Mouse (Mus musculus) cerebellum, postnatal 4 days (tissue): ENCODE data around the gene Rab3ip.

Source experiments
- DNase-seq, 2 experiments: peaks; one replicate each; pipeline ENCODE4 v3.0.0; 2022; ENCODE audit warnings: low spot score in 2 of 2, mixed read lengths in 1 of 2

The Rab3ip gene

DNA sequence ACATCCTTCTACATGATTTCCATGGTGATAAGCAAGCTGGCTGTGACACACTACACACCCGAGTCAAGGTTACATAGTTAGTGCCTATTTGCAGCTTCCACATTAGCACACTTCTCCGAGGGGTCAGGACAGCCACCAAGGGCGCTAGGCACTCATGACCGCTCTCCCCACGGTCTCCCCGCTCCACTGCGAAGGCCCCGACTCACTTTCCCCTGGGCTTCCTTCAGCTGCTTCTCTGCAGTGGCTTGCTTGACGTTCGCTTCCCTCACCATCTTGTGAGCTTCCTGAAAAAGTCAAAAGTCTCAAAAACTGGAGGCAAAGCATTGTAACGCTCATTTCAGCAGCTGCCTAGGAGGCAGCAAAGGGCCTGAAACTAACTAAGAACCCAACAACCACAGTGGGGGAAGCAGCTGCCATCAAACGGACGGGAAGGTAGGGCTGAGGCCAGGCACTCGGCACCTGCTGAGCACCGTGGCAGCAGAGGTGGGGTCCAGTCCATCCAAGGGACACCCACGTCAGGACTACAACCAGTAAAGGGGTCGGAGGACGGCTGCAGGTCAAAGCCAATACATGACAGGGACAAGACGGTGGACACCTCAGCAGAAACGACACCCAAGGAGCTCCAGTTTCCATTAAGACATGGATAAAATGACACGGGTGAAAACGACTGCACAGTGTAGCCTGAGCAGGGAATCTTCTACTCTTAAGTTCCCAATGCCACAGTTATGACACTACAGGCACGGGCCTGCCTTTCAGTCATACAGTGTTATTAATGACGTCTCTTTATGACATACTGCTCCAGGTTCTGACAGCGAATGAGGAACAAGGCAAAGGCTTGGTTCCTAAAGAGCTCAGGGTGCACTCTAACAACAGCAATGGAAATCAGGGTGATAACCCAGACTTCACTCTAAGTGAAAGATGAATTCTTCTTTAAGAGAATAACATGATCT, 30.9 kb downstream of the Rab3ip start:
- DNase-seq = no peak

DNA sequence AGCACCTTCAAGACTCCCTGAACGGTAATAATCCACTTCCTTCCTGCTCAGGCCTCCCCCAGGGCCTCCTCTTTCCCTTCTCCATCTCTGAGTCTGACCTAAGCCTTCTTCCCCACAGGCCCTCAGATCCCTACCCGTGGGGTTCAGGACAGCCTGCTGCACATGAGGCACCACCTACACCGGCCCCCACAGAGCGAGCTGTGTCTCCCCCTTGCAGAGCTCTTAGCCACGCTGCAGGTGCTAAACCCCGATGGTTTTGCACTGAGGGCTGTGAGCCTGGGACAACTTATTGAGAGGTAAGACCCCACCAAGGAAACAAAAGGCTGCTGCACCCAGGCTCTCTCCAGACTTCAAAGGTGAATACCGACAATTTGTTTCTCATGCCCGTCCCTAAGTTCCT, 34.0 kb downstream of the Rab3ip start:
- no peak for DNase-seq

DNA sequence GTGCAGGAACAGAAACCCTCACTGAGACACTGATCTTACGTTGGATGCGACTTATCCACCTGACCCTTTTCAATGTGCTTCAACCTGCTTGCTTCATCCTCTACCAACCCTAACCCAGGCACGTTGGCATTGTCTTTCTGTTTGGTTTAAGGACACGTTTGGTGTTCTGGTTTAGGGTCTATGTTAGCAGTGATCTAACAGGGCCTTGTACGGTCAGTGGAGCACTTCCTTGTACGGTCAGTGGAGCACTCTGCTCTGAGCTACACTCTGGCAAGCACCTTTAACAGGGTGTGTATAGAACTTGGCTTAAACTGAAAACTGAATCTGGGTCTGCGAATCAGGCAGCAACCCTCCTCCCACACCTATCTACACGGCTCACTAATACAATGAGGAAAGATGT, 35.3 kb downstream of the Rab3ip start:
- DNase-seq = no peak

DNA sequence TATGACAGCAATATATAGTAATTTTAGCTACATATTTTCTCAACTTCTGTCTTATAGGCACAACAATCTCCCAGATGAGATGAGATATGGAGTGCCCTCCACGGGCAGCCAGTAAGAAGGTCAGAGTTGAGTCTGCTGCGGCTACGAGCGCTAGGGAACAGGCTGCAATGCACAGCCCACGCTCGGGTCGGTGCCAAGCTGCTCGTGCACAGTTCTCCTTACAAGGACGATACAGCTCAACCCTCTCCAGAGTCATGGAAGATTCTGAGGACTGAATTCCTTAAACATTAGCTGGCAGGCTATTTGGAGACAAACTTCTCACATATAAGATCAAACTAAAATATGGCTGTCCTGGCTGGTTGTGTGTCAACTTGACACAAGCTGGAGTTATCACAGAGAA, 36.0 kb downstream of the Rab3ip start:
- no peak for DNase-seq

DNA sequence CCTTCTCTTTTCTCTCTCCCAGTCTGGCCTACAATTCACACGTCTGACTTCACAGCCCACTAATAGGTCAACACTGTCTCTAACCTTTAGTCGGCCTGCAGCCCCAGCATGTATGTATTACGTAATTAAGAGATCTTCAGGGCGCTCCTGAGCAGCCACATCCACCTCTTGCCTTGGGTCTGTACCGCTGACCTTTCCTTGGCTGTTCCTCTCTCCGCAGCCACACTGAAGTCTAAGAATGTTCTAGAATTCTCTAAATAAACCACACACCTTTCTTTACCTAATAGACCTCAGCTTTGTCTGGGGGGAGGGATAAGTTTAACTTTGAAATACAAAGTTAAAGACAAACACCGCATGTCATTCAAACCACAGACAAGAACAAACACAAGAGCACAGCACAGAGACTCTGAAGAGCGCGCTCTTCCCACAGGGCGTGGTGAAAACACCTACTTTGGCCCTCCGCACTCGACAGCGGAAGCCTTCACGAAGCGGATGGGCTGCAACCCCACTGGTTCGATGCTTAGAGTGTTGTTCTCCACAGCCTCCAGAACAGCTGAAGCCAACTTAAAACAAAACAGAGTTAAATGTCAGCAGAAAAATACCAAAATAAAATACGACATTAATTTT, 36.8 kb downstream of the Rab3ip start:
- DNase-seq = no peak

DNA sequence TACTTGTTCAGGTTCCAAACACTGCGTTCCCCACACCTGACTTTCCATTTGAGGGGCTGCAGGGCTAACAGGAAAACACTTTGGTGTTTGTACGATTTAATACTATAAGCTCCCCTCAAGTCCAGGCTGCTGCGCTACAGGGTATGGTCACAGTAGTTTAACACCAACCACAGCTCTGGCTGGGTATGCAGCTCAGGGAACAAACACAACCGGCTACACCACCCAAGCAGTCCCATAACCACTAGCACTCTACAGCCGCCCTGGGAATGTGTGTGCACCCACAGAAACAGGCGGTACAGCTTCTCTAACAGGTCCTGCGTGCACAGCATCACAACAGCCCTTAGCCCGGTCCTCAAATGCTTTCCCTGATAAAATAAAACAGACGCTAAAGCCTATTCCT, 37.7 kb downstream of the Rab3ip start:
- DNase-seq = no peak

DNA sequence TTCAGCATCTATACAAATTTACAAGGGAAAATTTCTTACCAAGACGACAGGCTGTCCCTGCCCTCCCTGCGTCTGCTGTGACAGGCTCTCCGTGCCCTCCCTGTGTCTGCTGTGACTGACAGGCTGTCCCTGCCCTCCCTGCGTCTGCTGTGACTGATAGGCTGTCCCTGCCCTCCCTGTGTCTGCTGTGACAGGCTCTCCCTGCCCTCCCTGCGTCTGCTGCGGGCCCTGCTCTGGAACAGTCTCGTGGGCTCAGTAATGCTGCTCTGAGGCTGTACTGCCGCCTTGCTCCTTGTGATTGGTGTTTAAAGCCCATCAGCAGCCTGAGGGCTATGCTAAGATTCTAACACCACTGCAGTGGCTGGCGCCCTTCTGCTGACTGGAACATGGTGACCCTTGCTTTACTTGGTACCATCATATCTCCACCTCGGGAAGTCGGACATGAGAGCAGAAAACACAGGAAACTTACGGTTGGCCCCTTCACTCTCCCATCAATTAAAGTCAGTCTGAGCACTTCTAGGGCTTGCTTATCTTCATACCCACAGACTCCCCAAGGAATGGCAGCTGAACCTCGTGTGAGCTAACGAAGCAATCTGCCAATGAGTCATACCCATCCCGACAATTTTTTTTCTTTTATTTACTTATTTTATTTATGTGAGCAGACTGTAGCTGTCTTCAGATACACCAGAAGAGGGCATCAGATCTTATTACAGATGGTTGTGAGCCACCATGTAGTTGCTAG, 41.5 kb downstream of the Rab3ip start:
- no peak for DNase-seq

DNA sequence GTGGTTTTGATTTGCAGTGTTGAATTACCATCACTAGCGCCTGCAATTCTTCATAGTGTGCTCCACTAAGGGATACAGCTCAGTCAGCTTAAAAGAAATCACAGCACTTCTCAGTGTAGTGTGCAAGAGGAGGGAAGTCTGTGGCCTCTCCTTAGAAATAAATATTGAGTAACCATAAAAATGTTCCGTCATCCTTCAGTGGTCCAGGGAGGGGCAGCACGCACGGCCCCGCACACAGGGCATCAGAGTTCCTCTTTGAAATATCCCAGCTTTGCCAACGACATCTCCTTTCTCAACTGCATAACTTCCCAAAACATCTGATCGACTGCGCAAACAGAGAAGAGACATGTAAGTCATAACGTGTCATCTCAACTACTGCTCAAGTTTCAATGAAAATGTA, 43.8 kb downstream of the Rab3ip start:
- no peak for DNase-seq

DNA sequence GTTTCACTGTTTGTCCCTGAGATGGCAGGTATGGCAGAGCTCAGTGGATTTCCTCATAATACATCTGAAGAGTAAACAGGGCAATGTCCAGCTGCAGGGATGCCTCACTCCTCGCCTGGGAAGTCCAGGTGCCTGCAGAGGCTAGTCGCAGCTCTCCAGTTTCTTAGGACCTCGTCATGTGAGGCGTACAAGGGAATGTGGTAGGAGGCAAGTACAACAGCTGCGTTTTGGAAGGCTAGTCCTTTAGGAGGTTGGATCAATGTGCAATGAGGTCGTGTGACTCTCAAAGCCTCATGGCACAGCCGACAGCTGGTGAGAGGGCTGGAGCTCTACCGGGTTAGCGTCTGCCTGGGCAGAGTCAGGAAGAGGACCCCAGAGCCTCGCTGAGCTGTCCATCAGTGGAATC, 46.1 kb downstream of the Rab3ip start:
- no peak for DNase-seq

DNA sequence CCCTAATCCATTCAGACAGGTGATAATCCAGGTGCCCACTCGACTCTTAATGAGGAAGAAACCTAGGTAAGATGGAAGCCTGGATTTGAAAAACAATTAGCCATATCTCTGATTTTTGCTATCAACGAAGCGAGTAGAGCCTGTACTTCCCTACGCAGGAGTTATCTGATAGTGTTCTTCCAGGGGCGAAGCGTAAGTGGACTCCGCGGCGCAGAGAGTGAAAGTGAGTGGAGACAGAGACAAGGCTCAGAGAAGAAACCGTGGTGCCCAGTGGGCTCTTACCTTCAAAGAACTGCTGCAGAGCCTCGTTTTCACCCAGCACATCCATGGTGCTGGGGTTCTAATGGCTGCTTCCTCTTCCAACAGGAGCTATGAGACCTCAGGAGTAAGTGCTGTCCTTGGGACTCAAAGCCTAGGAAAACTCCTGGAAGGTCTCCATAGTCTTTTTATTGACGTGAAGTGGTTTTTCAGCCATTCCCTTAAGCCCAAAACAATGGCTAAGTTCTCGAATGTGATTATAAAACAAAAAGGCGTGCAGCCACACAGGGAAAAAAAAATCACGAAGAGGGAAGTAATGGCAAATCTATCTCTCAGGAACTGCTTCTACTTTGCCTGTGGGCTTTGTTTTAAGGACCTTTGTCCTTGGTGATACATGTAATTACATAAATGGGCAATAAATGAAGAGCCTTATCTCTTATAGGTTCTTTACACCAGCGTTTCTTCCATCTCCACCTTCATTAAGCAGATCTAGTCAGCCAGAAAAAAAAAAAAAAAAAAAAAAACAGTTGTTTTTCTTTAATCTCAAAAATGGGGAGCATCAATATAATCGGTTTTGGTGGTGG, 54.0 kb downstream of the Rab3ip start, which contains the start of gene Myrfl:
Gene Myrfl (minus strand): TSS at position 584 of the 842 bp plus-strand sequence.
- DNase-seq = no peak

DNA sequence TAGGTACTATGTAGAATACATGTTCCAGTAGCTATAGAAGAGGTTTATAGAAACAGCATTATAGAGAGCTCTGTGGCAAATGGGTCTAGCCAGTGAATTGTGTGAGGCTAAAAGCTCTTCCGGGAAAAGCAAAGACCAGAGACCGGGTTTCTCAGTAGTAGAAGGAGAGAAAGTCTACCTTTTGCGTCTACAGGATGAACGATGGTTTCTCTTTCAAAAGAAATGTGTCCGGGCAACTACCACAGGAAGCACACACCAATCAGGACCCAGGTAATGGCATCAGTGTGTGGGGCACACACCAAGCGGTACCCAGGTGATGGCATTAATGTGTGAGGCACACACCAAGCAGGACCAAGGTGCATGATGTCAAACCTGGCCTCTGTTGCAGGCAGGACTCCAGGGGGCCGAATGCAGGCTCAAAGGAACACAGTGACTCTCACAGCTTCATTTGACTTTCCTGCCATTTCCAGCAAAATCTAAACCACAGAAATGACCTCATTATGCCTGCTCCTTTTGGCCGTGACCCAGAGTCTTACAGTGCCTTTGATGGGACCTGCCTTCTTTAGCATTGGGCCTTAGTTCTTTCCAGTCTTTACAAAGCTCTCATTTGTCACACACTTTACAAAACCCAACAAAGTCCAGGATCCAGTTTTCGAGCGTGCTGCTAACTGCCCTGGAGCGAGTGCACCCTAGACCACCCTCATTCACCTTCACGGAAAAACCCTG, 55.3 kb downstream of the Rab3ip start:
- DNase-seq = no peak

DNA sequence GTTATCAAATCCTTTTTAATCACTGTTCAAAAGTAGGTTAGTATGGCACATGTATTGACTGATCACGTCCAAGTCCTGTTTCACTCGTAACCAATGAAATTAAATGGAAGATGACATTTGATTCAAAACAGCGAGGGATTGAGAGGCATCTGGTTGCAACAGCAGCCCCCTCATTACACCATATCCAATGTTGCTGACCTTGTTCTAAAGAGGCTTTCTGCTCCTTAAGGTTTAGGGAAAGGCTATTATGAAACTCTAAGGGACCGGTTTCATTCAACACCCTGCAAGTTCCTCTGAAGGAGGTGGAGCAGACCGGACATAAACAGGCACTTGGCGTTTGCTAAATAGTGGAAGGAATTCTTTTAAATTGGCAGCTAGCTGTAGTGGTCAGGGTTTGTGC, 56.0 kb downstream of the Rab3ip start:
- no peak for DNase-seq

DNA sequence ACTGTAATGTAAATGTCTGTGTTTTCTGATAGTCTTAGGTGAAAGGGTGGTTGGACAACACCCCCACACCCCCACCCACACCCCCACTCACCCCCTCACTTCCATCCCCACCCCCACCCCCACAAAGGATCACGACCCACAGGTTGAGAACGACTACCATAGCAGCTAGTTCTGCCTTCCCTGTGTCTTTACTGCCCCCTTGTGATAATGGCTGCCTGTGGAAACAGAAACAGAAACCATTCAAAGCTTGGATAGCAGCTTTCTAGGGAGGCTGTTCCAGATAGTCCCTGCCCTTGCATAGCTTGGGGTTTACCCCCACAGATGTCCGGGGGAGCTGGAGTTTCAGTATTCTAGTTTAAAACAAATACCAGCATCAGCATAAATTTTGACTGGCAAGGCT, 56.8 kb downstream of the Rab3ip start:
- DNase-seq = peak in 1 of 2 experiments; percentile 37

DNA sequence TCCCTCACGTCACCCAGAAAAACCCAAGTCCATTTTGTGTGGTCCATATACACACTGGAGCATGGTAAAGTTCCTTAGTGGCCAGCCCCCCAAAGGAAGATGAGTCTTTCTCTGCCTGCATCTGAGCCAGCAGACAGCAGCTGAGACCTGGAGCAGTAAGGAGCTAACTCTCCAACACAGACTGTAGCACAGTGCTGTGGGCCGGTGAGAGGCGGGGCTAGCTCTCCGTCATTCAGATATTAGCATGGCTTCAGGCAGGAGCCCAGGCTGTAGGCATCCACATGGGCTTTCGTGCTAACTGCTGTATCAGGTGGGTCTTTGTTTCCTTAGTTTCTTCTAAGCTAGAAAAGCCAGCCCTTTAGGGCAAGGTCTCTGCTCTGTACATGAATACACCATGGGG, 60.0 kb downstream of the Rab3ip start:
- DNase-seq = peak in 1 of 2 experiments; percentile 7

DNA sequence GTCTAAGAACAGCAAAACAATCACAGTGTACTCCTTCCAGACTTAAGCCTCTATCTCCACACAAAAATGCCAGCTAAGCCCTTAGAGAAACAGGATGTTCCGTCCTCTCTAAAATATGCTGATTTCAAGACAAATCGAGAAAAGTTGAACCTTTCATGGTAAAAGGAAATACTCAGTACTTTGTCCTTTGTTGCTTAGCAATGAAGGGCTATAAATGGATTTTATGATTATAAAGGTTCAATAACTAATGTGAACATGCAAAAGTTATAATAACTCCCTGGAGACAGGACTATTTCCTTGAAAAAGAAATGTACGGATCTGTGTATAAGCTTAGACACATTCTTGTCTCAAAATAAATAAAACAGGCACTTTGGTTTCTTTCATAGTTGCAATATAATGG, 66.0 kb downstream of the Rab3ip start:
- DNase-seq = no peak

DNA sequence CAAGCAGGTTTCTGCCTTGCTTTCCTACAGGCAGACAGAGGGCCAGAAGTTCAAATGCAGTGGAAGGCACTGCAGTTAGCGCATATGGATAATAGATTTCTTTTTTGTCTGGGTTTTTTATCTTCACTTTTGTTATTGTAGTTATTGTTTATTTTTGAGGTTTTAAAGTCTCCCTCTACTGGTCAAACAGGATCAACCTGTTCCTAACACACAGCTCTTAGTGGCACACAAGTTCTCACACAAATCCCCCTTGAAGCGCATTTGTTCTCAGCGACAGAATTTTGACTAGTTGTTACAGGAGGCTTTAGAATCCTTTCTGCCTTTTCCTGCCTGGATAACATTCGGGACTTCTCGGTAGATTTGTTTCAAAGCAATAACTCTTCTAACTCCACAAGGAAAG, 67.0 kb downstream of the Rab3ip start:
- DNase-seq = no peak

DNA sequence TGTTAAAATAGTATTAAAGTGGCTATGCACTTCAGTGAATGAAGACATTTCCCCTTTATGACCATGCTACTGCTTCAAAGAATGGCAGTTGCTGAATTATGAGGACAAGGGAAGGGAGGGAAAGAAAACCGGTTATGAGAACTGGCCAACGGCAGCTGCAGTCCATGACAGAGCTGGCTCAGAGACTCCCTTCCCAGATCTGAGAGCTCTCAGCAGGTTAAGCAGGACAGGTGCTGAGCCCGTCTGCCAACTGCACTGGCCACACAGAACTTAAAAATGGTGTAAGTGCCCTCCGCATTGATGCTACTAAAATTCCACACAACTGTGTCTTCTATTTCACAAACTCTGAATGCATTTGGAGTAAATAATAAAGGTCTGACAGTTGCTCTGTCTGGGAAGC, 73.1 kb downstream of the Rab3ip start:
- DNase-seq = no peak

DNA sequence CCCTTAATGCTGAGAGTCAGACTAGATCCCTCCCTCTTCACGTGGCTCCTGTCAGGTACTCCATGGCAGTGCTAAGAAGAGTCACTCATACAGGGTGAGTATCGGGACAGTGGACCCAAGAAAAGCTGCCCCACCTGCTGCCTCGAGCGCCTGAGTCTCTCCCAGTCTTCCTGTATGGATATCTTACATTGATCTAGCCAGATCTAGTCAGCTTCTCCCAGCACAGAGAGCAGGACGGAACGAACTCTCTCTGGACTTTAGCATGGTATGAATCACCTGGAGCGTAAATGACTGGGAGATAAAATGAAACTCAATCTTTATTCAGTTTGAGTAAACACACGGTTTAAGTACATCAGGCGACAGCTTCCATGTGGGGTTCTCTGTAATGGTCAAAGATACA, 76.1 kb downstream of the Rab3ip start:
- DNase-seq = no peak

DNA sequence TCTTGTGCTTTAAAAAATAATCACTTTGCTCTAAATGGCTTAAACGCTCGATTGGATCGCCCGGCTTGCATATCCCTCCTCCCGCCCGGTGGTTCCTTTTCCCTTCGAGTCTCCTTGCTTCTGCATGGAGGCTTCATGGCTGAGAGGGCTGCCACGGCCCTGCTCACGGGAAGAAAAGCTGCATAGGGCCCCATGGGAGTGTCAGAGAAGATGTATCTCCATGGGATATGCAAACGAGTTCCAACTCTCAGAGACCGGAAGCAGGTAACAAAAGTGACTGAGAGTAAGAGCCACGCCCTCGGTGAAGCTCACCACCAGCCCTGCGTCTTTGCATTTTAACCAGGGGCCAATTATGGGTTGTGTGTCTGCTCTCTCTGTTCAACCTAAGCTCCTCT, 78.6 kb downstream of the Rab3ip start:
- peak in 1 of 2 experiments; percentile 7 for DNase-seq

DNA sequence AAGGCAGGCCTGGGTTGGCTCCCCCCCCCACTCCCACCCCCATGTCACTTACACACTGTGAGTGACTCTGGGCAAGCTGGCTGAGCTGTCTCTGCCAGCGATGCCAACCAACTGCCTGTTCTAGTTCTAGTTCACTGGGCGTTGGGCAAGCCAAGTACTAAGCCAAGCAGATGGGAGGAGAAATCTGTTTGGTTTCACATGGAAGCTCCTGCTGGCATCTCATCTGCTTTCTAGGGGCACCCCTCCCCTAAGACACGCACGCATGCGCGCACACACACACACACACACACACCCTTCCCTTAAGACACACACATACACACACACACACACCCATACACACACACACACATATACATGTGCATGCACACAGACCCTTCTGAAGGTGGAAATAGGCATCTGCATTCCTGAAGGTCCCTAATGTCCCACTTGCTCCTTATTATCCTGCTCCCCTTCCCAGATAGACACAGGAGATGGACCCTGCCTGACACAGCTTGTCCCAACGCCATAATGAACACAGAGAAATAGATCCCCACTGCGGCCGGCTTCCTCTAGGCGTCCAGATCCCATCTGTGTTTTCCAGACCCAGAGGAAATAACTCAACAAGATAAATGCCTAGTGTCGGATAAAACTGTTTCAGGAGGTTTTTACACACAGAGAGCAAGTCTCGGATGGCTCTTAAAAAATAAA, 79.1 kb downstream of the Rab3ip start:
- DNase-seq = peak in 1 of 2 experiments; percentile 52
